Mouse (Mus musculus) neural tube, embryonic 11.5 days (tissue): ENCODE results near the gene Eapp. TPM values are rescaled to one million over a fixed set of nuclear protein-coding genes. Genes with fewer than 3 reads are reported as not detected.

ENCODE experiments used
- ATAC-seq: fragments of 200-750 bp; cut with Nextera tagmentation; 2 replicates; pipeline ENCODE4 v1.8.0; 2017; ENCODE audit warnings: moderate number of reproducible peaks, mild to moderate bottlenecking, moderate TSS enrichment, moderate library complexity; ENCODE audit not compliant: insufficient read depth, low FRiP score, low TSS enrichment
- DNase-seq: peaks from one replicate; pipeline ENCODE4 v3.0.0-alpha.2; 2015; ENCODE audit warnings: low spot score
- H3K27ac ChIP-seq: fragments of 300-500 bp; sonication (generic); 2 replicates; pipeline ENCODE4 v1.5.1; 2014; ENCODE audit warnings: low read depth, mild to moderate bottlenecking, low read length
- H3K27me3 ChIP-seq: fragments of 300-500 bp; sonication (generic); 2 replicates; pipeline ENCODE4 v1.6.1; 2014; ENCODE audit warnings: mild to moderate bottlenecking, low read length, mixed read lengths; ENCODE audit not compliant: control insufficient read depth, insufficient read depth
- H3K36me3 ChIP-seq: fragments of 300-500 bp; sonication (generic); 2 replicates; pipeline ENCODE4 v1.6.1; 2014; ENCODE audit warnings: mild to moderate bottlenecking, low read length, moderate library complexity, mixed read lengths; ENCODE audit not compliant: control insufficient read depth, insufficient read depth
- H3K4me1 ChIP-seq: fragments of 300-500 bp; sonication (generic); 2 replicates; pipeline ENCODE4 v1.6.1; 2014; ENCODE audit warnings: low read length, mixed read lengths; ENCODE audit not compliant: control insufficient read depth, insufficient read depth
- H3K4me2 ChIP-seq: fragments of 300-500 bp; sonication (generic); 2 replicates; pipeline ENCODE4 v1.6.1; 2014; ENCODE audit warnings: low read depth, mild to moderate bottlenecking, moderate library complexity
- H3K4me3 ChIP-seq: fragments of 300-500 bp; sonication (generic); 2 replicates; pipeline ENCODE4 v1.5.1; 2014; ENCODE audit warnings: low read depth, low read length
- H3K9ac ChIP-seq: fragments of 300-500 bp; sonication (generic); 2 replicates; pipeline ENCODE4 v1.6.1; 2014; ENCODE audit warnings: mild to moderate bottlenecking, low read length
- H3K9me3 ChIP-seq: fragments of 300-500 bp; sonication (generic); 2 replicates; pipeline ENCODE4 v1.6.1; 2016; ENCODE audit warnings: low read length; ENCODE audit not compliant: control insufficient read depth
- WGBS: fragments of 180-500 bp; shearing (Covaris S2); extraction: QIAGEN DNeasy Blood & Tissue Kit; methylation state at CpG from one replicate; pipeline ENCODE4 v1.1.7; 2014; 5-methylcytosine and 5-hydroxymethylcytosine counted together
- microRNA counts: library from miRNA; unstranded; fragments of <30 nt; microRNA quantifications from one replicate; lab custom pipeline; 2015
- microRNA-seq: library from miRNA; unstranded; fragments of <30 nt; microRNA quantifications from one replicate; pipeline ENCODE4, GENCODE M21; 2016
- polyA plus RNA-seq: library from polyadenylated mRNA; unstranded; fragments of >200 nt; fragmentation: Nextera tagmentation; extraction: Ambion mirVana; gene quantifications from 2 replicates; pipeline ENCODE4 v1.2.1, GENCODE M21; 2014

Gene Eapp
- polyA plus RNA-seq, 1 experiment from 2014 or later: 80.1 TPM

DNA sequence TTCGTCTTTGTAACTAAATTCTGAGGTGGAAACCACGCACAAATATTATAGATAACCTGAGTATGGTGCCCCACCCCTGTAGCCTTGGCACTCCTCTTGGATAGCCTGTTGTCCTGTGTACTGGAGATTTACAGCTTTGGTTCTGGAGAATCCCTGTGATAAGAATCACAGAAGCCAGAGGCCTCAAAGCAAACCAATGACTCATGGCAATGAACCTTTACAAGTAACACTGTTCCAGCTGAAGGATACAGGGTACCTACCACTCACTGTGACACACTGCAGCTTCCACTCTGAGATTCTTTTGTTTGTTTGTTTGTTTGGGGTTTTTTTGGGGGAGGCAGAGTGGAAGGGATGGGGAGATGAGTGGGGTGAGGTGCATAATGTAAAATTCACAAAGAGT, 73.8 kb downstream of the Eapp start:
- no peak overlapping the region for H3K27ac ChIP-seq
- H3K36me3 ChIP-seq: no peaks in the 10 kb centered on the region
- no peak overlapping the region for H3K4me2 ChIP-seq
- DNase-seq (no peak), ATAC-seq (no peak)
- H3K4me1 ChIP-seq: no peaks in the 10 kb centered on the region
- no peak overlapping the region for H3K9ac ChIP-seq
- no peaks in the 10 kb centered on the region for H3K9me3 ChIP-seq
- H3K4me3 ChIP-seq: no peak overlapping the region
- no peaks in the 10 kb centered on the region for H3K27me3 ChIP-seq
- WGBS: 93% methylated on average over 2 of the region's 2 CpGs

MicroRNAs encoded within 50 kb of the gene (microRNA counts, 519-probe panel; counts per million panel counts)
- 171 counts per million, percentile 57 among the panel's probes with 10 or more counts for microRNA mmu-miR-1892 (lab: Ali Mortazavi, UCI)

Small RNA genes within 50 kb of the gene (microRNA-seq; reads per million reads assigned to microRNA genes)
- not detected for gene Mir1892

Other genes with a start within 250 kb of the Eapp start
- 188 and 190 TPM in 2 replicates for gene Sptssa, start 39.3 kb downstream of the Eapp start, polyA plus RNA-seq
- 218 and 226 TPM in 2 replicates for gene Snx6, start 99.8 kb upstream of the Eapp start, polyA plus RNA-seq
- 340 and 360 TPM in 2 replicates for gene Cfl2, start 167.0 kb upstream of the Eapp start, polyA plus RNA-seq